Mouse (Mus musculus) T-helper 2 cell (primary cell): ENCODE results near the gene Zbtb24.
"Not testable (repeated sequence)": the region's sequence is repeated elsewhere in the genome, so short reads cannot be mapped to it uniquely, and the experiment has no call there.

Experiments
- in situ Hi-C: fragments of 300-600 bp; cut with MboI, MseI; formaldehyde crosslinking; loops from one replicate; pipeline ENCODE4 v1.15.1; 2025; ENCODE audit warnings: high pct_unique_total_duplicates

The Zbtb24 gene

GRCm38 (mm10) chr10:41450137-41450670 lies at the start of gene Zbtb24:
Zbtb24 (plus strand) TSS chr10:41450383.
- in situ Hi-C loops: no loop called here

GRCm38 (mm10) chr10:41401097-41401496 lies 49.1 kb upstream of the Zbtb24 start:
- in situ Hi-C loops: no loop called here

GRCm38 (mm10) chr10:41403364-41403763 lies 46.8 kb upstream of the Zbtb24 start:
- in situ Hi-C loops: no loop called here

GRCm38 (mm10) chr10:41403893-41404612 lies 46.1 kb upstream of the Zbtb24 start:
- in situ Hi-C loops: no loop called here

DNA sequence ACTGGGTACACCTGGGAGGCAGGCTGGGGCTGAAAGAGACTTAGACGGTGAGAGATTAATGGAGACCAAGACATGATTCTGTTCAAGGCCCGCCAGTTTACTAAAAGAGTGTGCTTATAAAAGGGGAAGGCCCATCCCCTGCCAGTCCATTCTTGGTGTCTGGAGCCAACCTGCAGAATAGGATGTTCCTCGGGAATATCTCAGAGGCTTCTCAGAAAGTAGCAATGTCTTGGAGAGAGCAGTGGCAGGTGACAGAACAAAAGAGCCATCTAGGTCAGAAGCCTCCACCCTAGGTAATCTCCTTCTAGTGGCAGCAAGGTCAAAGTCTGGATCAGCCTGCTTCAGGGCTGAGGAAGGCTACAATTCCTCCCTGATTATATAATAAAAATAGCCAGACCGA lies 40.0 kb upstream of the Zbtb24 start:
- in situ Hi-C loops: not testable (repeated sequence)

DNA sequence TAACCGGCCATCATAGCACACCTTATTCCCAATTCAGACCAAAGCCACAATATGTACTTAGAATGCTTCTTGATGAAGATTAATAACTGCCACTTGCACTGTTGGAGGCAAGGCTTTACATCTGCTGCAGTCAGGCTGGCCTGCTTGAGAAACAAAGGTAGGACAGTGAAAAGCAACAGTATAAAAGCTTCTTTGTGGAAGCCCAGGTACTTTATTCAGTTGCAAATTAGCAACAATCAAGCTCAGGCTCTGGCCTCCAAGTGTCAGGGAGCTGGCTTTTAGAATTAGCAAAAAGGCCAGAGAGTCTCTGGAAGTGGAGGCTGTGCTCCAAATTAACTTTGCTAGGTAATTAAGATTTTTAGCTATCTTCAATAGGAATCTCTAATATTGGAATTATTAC lies 39.4 kb upstream of the Zbtb24 start:
- in situ Hi-C loops: not testable (repeated sequence)

GRCm38 (mm10) chr10:41413471-41413870 lies 36.7 kb upstream of the Zbtb24 start:
- in situ Hi-C loops: not testable (repeated sequence)

GRCm38 (mm10) chr10:41415368-41415767 lies 34.8 kb upstream of the Zbtb24 start:
- in situ Hi-C loops: not testable (repeated sequence)

GRCm38 (mm10) chr10:41420496-41421200 lies 29.5 kb upstream of the Zbtb24 start:
- in situ Hi-C loops: no loop called here

- in situ Hi-C loops: no loop called here
These were observed 26.5 kb upstream of the Zbtb24 start for GRCm38 (mm10) chr10:41423681-41424080.

- in situ Hi-C loops: no loop called here
These were observed 23.8 kb upstream of the Zbtb24 start for GRCm38 (mm10) chr10:41426368-41426767.

DNA sequence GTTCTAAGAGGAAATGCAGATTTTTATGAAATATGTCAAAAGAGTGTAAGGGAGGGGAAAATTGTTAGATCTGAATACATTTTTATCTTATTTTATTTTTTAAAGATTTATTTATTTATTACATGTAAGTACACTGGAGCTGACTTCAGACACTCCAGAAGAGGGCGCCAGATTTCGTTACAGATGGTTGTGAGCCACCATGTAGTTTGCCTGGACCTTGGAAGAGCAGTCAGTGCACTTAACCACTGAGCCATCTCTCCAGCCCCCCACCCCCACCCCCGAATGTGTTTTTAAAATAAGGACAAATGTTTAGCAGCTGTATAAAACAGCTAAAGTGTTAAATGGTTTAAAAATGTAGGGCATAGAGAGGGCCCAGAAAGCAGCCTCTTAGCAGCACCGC lies 15.6 kb upstream of the Zbtb24 start:
- in situ Hi-C loops: loop anchor here (5.0 kb wide), 2 partner anchors 73 to 258 kb away; no protein-coding TSS in a partner anchor

GRCm38 (mm10) chr10:41435141-41435540 lies 15.0 kb upstream of the Zbtb24 start:
- in situ Hi-C loops: no loop called here

- in situ Hi-C loops: no loop called here
These were observed 2.0 kb upstream of the Zbtb24 start for GRCm38 (mm10) chr10:41448216-41448615.

- in situ Hi-C loops: no loop called here
These were observed 499 bp upstream of the Zbtb24 start for GRCm38 (mm10) chr10:41449684-41450083.

GRCm38 (mm10) chr10:41450780-41451522 lies 768 bp downstream of the Zbtb24 start:
- in situ Hi-C loops: no loop called here

DNA sequence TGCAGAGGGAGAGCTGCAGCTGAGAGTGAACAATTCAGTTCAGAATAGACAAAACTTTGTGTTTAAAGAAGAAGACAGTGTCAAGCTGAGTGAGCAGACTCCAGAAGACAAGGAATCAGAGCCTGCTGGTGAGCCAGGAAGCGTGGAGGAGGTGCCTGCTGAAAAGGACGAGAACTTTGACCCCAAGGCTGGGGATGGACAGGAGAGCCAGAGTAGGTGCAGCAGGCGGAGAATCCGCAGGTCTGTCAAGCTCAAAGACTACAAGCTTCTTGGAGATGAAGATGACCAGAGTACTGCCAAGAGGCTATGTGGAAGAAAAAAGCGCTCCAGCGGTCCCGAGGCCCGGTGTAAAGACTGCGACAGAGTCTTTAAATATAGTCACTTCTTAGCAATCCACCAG lies 1.5 kb downstream of the Zbtb24 start:
- in situ Hi-C loops: no loop called here

GRCm38 (mm10) chr10:41452791-41453190 lies 2.6 kb downstream of the Zbtb24 start:
- in situ Hi-C loops: no loop called here

GRCm38 (mm10) chr10:41459990-41460389 lies 9.8 kb downstream of the Zbtb24 start:
- in situ Hi-C loops: no loop called here

DNA sequence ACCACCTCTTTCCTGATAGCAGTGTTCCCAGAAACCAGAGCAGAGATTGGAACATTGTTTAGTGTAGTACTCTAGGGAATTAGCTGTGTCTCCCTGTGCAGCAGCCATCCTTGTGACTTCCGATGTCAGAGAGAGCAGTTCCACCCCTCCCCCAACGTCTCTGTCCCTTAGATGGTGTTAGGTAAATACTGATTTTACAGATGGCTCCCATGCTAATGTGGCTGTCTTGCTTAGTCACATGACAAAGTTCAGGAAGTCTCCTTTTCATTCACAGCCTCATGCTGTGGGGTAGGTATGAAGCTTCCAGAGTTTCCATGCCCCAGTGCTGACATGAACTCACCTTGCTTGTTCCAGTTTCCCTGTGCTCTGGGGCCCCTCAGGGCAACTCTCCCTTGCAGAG lies 10.3 kb downstream of the Zbtb24 start:
- in situ Hi-C loops: no loop called here

GRCm38 (mm10) chr10:41461057-41461722 lies 11.0 kb downstream of the Zbtb24 start:
- in situ Hi-C loops: no loop called here
